Mouse (Mus musculus): ENCODE data around the gene Crybg2.

- no peak for TF ChIP-seq CTCF (IDR thresholded peaks at IDR 0.05; ENCODE audit: borderline replicate concordance, control insufficient read depth, extremely low read depth, insufficient read depth, low read length, poor library complexity)
- no peak for TF ChIP-seq POLR2A (IDR thresholded peaks at IDR 0.05; ENCODE audit: control insufficient read depth, extremely low read depth, insufficient read depth, low read length, poor library complexity)
Measured at GRCm38 (mm10) chr4:134123147-134123546, 62.5 kb downstream of the Crybg2 start.
